Mouse (Mus musculus): ENCODE data around the gene Tefm. TPM values are rescaled to one million over a fixed set of nuclear protein-coding genes. Genes with fewer than 3 reads are reported as not detected.

Tefm gene
- polyA plus RNA-seq, 1 experiment from 2014 or later = 32.2 TPM

DNA sequence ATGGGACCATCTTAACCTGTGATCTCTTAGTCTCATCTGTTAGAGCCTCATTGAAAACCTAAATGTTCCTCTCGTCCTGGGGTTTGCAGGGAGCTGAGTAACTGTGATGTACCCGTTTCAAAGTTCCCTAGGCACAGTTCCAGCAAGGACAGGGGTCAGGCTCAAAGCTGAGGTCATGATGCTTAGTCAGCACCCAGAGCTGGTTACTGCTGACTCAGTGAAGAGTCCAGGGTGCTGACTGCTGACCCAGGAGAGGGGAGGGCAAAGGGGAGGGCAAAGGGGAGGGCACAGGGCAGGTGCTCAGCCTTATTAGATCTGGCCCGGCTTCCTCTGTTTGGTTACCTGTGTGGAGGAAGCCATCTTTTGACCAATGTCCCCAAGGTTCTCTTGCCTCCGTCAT is 29.9 kb upstream of the Tefm start:
- no peak overlapping the region for H3K27ac ChIP-seq
- H3K36me3 ChIP-seq = no peaks in the 10 kb centered on the region
- no peak overlapping the region for H3K4me3 ChIP-seq
- no peaks in the 10 kb centered on the region for H3K27me3 ChIP-seq
- ATAC-seq (ENCODE audit: insufficient number of reproducible peaks, insufficient read depth, low FRiP score, low TSS enrichment) = no peak
- no peak overlapping the region for H3K4me2 ChIP-seq (replicated peaks)
- 64% methylated on average over 4 of the region's 4 CpGs for WGBS
- H3K9ac ChIP-seq = no peak overlapping the region
- no peaks in the 10 kb centered on the region for H3K9me3 ChIP-seq
- no peaks in the 10 kb centered on the region for H3K4me1 ChIP-seq

DNA sequence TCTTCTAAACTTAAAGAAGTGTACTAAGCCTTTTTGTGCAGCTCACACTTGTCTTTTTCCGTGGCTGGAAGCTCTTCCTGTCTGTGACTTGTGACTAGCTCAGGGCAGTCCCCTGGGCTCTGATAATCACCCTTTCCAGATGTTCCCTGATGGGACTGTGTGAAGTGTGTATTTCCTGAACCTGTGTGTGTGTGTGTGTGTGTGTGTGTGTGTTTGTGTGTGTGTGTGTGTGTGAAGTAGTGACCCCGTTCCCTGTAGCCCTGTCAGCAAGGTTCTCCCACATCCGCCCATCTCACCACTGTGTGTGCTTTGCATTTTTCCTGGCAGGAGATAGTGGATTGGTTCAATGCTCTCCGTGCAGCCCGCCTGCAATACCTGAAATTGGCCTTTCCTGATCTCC is 28.4 kb upstream of the Tefm start:
- Histone ChIP-seq H3K27me3 (no peaks in the 10 kb centered on the region), H3K4me2 (replicated peaks) (no peak overlapping the region), H3K9ac (no peak overlapping the region), H3K36me3 (no peaks in the 10 kb centered on the region), H3K4me1 (no peaks in the 10 kb centered on the region), H3K9me3 (no peaks in the 10 kb centered on the region), H3K4me3 (no peak overlapping the region), H3K27ac (no peak overlapping the region)
- ATAC-seq (ENCODE audit: insufficient number of reproducible peaks, insufficient read depth, low FRiP score, low TSS enrichment) = no peak
- 60% methylated on average over 5 of the region's 5 CpGs for WGBS

DNA sequence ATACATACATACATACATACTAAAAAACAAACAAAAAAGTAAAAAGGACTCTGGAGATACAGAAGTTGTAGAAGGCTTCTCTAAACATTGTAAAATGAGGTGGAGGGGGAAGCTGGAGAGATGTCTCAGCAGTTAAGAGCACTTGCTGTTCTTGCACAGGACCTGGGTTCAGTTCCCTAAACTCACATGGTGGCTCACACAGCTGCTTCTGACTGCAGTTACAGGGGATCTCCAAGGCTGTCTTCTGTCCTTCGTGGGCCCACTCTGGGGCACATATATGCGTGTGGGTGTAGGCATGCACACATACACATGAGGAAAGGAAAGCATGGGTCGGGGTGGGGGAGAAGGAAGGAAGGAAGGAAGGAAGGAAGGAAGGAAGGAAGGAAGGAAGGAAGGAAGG is 27.7 kb upstream of the Tefm start:
- 84% methylated on average over 3 of the region's 3 CpGs for WGBS
- Histone ChIP-seq H3K4me2 (replicated peaks) (no peak overlapping the region), H3K9me3 (no peaks in the 10 kb centered on the region), H3K36me3 (no peaks in the 10 kb centered on the region), H3K27me3 (no peaks in the 10 kb centered on the region), H3K27ac (no peak overlapping the region), H3K4me1 (no peaks in the 10 kb centered on the region), H3K9ac (no peak overlapping the region), H3K4me3 (no peak overlapping the region)
- ATAC-seq (ENCODE audit: insufficient number of reproducible peaks, insufficient read depth, low FRiP score, low TSS enrichment) = no peak

GRCm38 (mm10) chr11:80168611-80169249 is 26.8 kb upstream of the Tefm start:
- no peak for ATAC-seq (ENCODE audit: insufficient number of reproducible peaks, insufficient read depth, low FRiP score, low TSS enrichment)

GRCm38 (mm10) chr11:80168121-80168520 is 26.1 kb upstream of the Tefm start:
- H3K4me1 ChIP-seq = no peaks in the 10 kb centered on the region
- no peaks in the 10 kb centered on the region for H3K9me3 ChIP-seq
- 87% methylated on average over 9 of the region's 9 CpGs for WGBS
- H3K4me3 ChIP-seq = no peak overlapping the region
- no peaks in the 10 kb centered on the region for H3K27me3 ChIP-seq
- H3K9ac ChIP-seq = no peak overlapping the region
- ATAC-seq (ENCODE audit: insufficient number of reproducible peaks, insufficient read depth, low FRiP score, low TSS enrichment) = no peak
- H3K27ac ChIP-seq = no peak overlapping the region
- H3K4me2 ChIP-seq (replicated peaks) = no peak overlapping the region
- H3K36me3 ChIP-seq = no peaks in the 10 kb centered on the region

More at GRCm38 (mm10) chr11:80168611-80169249, 26.8 kb upstream of the Tefm start:
- 83% methylated on average over 4 of the region's 4 CpGs for WGBS
- H3K27me3 ChIP-seq = no peaks in the 10 kb centered on the region
- no peaks in the 10 kb centered on the region for H3K9me3 ChIP-seq
- H3K36me3 ChIP-seq = no peaks in the 10 kb centered on the region
- no peak overlapping the region for H3K4me2 ChIP-seq (replicated peaks)
- H3K9ac ChIP-seq = no peak overlapping the region
- H3K4me3 ChIP-seq = no peak overlapping the region
- H3K4me1 ChIP-seq = no peaks in the 10 kb centered on the region
- no peak overlapping the region for H3K27ac ChIP-seq

DNA sequence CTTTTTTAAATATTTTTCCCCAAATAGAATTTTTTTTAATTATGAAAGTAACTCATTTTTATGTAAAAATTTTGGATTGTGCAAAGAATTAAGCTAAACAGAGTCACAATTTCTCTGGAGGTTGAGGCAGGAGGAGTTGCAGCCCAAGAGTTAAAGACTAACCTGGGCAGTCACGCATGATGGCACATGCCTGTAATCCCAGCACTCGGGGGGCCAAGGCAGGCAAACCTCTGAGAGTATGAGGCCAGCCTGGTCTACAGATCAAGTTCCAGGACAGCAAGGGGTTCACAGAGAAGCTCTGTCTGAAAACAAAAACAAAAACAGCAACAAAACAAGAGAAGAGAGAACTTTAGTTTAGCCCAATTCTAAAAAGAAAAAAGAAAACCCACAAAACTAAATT is 22.2 kb upstream of the Tefm start:
- H3K27me3 ChIP-seq = no peaks in the 10 kb centered on the region
- ATAC-seq (ENCODE audit: insufficient number of reproducible peaks, insufficient read depth, low FRiP score, low TSS enrichment) = no peak
- H3K36me3 ChIP-seq = no peaks in the 10 kb centered on the region
- no peak overlapping the region for H3K27ac ChIP-seq
- no peak overlapping the region for H3K4me3 ChIP-seq
- H3K4me2 ChIP-seq (replicated peaks) = no peak overlapping the region
- H3K9me3 ChIP-seq = no peaks in the 10 kb centered on the region
- no peak overlapping the region for H3K9ac ChIP-seq
- H3K4me1 ChIP-seq = no peaks in the 10 kb centered on the region
- WGBS = 65% methylated on average over 2 of the region's 2 CpGs

GRCm38 (mm10) chr11:80163362-80164116 is 21.6 kb upstream of the Tefm start:
- H3K36me3 ChIP-seq = no peaks in the 10 kb centered on the region
- no peaks in the 10 kb centered on the region for H3K4me1 ChIP-seq
- no peak overlapping the region for H3K9ac ChIP-seq
- no peaks in the 10 kb centered on the region for H3K27me3 ChIP-seq
- no peak overlapping the region for H3K27ac ChIP-seq
- ATAC-seq (ENCODE audit: insufficient number of reproducible peaks, insufficient read depth, low FRiP score, low TSS enrichment) = no peak
- H3K4me2 ChIP-seq (replicated peaks) = no peak overlapping the region
- no peaks in the 10 kb centered on the region for H3K9me3 ChIP-seq
- no peak overlapping the region for H3K4me3 ChIP-seq
- whole genome bisulfite sequencing = 62% methylated on average over 7 of the region's 7 CpGs

GRCm38 (mm10) chr11:80161041-80161440 is 19.1 kb upstream of the Tefm start:
- 80% methylated on average over 4 of the region's 4 CpGs for WGBS
- Histone ChIP-seq H3K4me2 (replicated peaks) (no peak overlapping the region), H3K4me3 (no peak overlapping the region), H3K9ac (no peak overlapping the region), H3K4me1 (no peaks in the 10 kb centered on the region), H3K27ac (no peak overlapping the region), H3K27me3 (0 out of 2 replicates have a peak, but pooled peaks cover 8% of the 10 kb centered on the region), H3K9me3 (no peaks in the 10 kb centered on the region), H3K36me3 (no peaks in the 10 kb centered on the region)
- no peak for ATAC-seq (ENCODE audit: insufficient number of reproducible peaks, insufficient read depth, low FRiP score, low TSS enrichment)

- Histone ChIP-seq H3K4me1 (0 out of 2 replicates have a peak, but pooled peaks cover 5% of the 10 kb centered on the region), H3K36me3 (no peaks in the 10 kb centered on the region), H3K4me3 (no peak overlapping the region), H3K4me2 (replicated peaks) (no peak overlapping the region), H3K27me3 (peaks cover 28% of the 10 kb centered on the region), H3K9me3 (no peaks in the 10 kb centered on the region), H3K9ac (no peak overlapping the region), H3K27ac (no peak overlapping the region)
- no peak for ATAC-seq (ENCODE audit: insufficient number of reproducible peaks, insufficient read depth, low FRiP score, low TSS enrichment)
- WGBS = 86% methylated on average over 7 of the region's 7 CpGs
Measured at GRCm38 (mm10) chr11:80159018-80159417, 17.0 kb upstream of the Tefm start.

GRCm38 (mm10) chr11:80156841-80157240 is 14.9 kb upstream of the Tefm start:
- whole genome bisulfite sequencing = 84% methylated on average over 4 of the region's 4 CpGs
- Histone ChIP-seq H3K27ac (no peak overlapping the region), H3K27me3 (peaks cover 47% of the 10 kb centered on the region), H3K4me3 (no peak overlapping the region), H3K4me1 (0 out of 2 replicates have a peak, but pooled peaks cover 7% of the 10 kb centered on the region), H3K9me3 (no peaks in the 10 kb centered on the region), H3K4me2 (replicated peaks) (no peak overlapping the region), H3K9ac (no peak overlapping the region), H3K36me3 (no peaks in the 10 kb centered on the region)
- ATAC-seq (ENCODE audit: insufficient number of reproducible peaks, insufficient read depth, low FRiP score, low TSS enrichment) = no peak

DNA sequence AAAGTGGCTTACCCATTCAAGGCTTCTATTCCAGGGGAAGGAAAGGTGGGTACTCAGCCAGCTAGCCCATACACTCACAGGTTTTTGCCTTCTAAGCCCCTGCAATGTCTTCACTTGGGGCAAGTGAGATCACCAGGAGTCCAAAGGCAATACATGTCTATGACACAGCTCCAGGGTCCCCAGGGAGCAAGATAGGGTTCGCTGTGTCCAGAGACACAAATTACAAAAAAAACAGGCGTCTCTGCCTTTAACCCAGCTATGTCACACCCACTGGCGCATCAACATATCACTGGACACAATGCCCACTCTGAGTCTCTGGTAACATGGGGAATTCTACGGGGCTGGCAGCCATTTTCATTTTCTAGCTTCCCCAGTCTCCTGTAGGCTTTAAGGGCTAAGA is 14.0 kb upstream of the Tefm start:
- no peak overlapping the region for H3K4me3 ChIP-seq
- ATAC-seq (ENCODE audit: insufficient number of reproducible peaks, insufficient read depth, low FRiP score, low TSS enrichment) = no peak
- no peaks in the 10 kb centered on the region for H3K9me3 ChIP-seq
- H3K27ac ChIP-seq = no peak overlapping the region
- H3K27me3 ChIP-seq = peaks cover 50% of the 10 kb centered on the region
- 85% methylated on average over 4 of the region's 4 CpGs for WGBS
- H3K9ac ChIP-seq = no peak overlapping the region
- H3K4me1 ChIP-seq = 0 out of 2 replicates have a peak, but pooled peaks cover 7% of the 10 kb centered on the region
- no peak overlapping the region for H3K4me2 ChIP-seq (replicated peaks)
- H3K36me3 ChIP-seq = no peaks in the 10 kb centered on the region

DNA sequence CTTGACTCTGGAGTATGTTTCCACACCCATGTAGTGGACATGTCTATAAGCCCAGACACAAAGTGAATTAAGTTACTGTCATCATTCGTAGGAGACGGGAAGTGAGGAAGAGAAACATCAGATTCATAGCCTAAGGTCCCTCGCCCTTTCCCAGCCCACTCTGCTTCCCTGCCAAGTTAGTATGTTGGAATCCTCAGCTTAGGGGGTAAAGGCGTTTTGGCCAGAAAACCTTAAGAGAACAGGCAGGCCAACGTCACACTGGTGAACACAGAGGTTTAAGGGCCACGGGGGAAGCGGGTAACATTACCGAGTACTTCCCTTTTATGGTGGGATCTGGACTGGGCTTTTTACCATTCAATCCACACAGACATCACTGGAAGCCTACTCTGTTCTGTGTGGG is 13.6 kb upstream of the Tefm start:
- 86% methylated on average over 8 of the region's 8 CpGs for WGBS
- 0 out of 2 replicates have a peak, but pooled peaks cover 7% of the 10 kb centered on the region for H3K4me1 ChIP-seq
- no peak overlapping the region for H3K4me3 ChIP-seq
- no peak overlapping the region for H3K27ac ChIP-seq
- no peak overlapping the region for H3K4me2 ChIP-seq (replicated peaks)
- H3K27me3 ChIP-seq = peaks cover 50% of the 10 kb centered on the region
- ATAC-seq (ENCODE audit: insufficient number of reproducible peaks, insufficient read depth, low FRiP score, low TSS enrichment) = no peak
- H3K36me3 ChIP-seq = no peaks in the 10 kb centered on the region
- H3K9me3 ChIP-seq = no peaks in the 10 kb centered on the region
- H3K9ac ChIP-seq = no peak overlapping the region

Measured in embryonic facial prominence, embryonic 12.5 days (tissue).